Mouse (Mus musculus): ENCODE results near the gene Plxnd1. TPM values are rescaled to one million over a fixed set of nuclear protein-coding genes. Genes with fewer than 3 reads are reported as not detected.

The Plxnd1 gene
- polyA plus RNA-seq, 1 experiment from 2014 or later: 25.2 TPM

DNA sequence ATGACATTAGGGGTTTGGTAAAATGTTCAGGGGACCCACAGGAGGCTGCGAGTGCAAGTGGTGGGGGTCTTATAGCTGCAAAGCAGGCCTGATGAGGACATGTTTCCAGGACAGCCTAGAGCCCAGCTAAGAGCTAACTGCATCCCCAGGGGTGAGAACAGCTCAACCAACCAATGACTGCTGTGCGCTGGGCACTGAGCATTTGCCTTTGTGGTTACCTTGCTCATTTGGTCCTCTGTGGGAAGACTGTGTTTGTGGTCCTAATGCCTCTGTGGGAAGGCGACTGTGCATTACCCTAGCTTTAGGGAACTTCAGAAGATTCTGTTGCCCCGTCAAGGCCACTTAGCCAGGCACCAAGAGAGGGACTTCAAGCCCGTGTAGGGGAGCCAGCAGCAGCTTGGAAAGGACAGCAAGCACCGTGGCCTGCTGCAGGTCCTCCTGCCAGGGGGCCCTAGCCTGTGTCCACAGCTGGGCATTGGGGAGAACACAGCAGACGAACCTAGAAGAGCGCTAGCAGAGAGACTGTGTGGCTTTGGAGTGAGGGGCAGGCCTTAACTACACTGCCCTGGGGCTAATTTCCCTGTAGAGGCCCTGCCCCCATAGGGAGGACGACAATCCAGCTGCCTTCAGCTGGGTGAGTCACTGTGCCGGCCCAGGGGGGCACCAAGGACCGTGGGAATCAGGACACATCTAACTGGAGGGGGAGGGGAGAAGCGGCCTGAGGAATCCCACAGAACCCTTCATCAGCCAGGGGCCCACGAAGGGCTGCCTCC, 3.5 kb downstream of the Plxnd1 start:
- 27% methylated on average over 13 of the region's 13 CpGs for WGBS
- Histone ChIP-seq H3K27ac (no peak overlapping the region), H3K4me1 (replicated peaks) (peaks cover 49% of the 10 kb centered on the region)

DNA sequence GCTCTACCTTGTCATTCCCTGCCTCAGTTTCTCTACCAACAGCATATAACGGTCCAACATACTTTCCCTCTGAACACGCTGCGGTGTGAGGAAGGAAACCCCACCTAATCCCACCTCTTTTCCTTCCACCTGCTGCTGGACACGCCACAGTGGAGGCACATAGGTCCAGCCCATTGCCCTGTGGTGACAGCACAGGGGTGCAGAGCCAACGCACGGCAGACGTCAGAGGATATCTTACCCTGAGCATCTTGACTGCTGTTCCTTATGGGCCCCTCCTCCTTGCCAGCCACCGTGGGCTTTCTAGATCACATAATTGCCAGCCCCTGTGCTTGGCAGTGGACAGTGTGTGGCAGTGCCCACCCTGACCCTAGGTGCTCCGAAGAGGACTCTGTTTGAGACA, 4.3 kb downstream of the Plxnd1 start:
- no peak for ATAC-seq (ENCODE audit: insufficient number of reproducible peaks, insufficient read depth, low FRiP score, low TSS enrichment, low read depth)
- no peaks in the 10 kb centered on the region for H3K9me3 ChIP-seq
- peaks cover 57% of the 10 kb centered on the region for H3K27me3 ChIP-seq
- H3K4me2 ChIP-seq: peak overlapping the region; percentile 37
- H3K9ac ChIP-seq (replicated peaks): no peak overlapping the region
- H3K27ac ChIP-seq: no peak overlapping the region
- H3K4me1 ChIP-seq (replicated peaks): peaks cover 54% of the 10 kb centered on the region
- peak overlapping the region; percentile 59 for H3K4me3 ChIP-seq (replicated peaks)
- WGBS: 81% methylated on average over 9 of the region's 9 CpGs
- H3K36me3 ChIP-seq: no peaks in the 10 kb centered on the region

More for the DNA sequence above, 3.5 kb downstream of the Plxnd1 start:
- H3K9ac ChIP-seq (replicated peaks): peak overlapping the region; percentile 40
- H3K4me3 ChIP-seq (replicated peaks): peak overlapping the region; percentile 59
- H3K4me2 ChIP-seq: peak overlapping the region; percentile 37
- no peaks in the 10 kb centered on the region for H3K36me3 ChIP-seq
- H3K9me3 ChIP-seq: no peaks in the 10 kb centered on the region
- H3K27me3 ChIP-seq: peaks cover 64% of the 10 kb centered on the region
- ATAC-seq (ENCODE audit: insufficient number of reproducible peaks, insufficient read depth, low FRiP score, low TSS enrichment, low read depth): no peak

DNA sequence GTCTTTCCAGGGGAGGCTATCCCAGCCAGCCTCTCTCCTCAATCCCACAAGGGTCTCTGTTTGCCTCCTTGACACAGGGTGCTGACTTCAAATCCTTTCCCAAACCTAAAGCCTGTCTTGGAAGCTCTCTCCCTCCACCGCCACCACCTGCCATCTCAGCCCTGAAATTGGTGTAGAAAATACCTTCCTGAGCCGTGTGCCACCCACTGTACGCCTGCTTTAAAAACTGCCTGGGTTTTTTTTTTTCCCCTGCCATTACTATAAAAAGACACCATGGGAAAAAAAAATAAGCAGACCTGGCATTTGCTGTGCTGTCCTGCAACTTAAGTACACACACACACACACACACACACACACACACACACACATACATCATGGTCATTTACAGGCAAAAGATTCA, 4.7 kb downstream of the Plxnd1 start:
- H3K27ac ChIP-seq: no peak overlapping the region
- H3K27me3 ChIP-seq: peaks cover 55% of the 10 kb centered on the region
- no peak for ATAC-seq (ENCODE audit: insufficient number of reproducible peaks, insufficient read depth, low FRiP score, low TSS enrichment, low read depth)
- WGBS: 87% methylated on average over 3 of the region's 3 CpGs
- peaks cover 58% of the 10 kb centered on the region for H3K4me1 ChIP-seq (replicated peaks)
- H3K4me3 ChIP-seq (replicated peaks): no peak overlapping the region
- H3K9me3 ChIP-seq: no peaks in the 10 kb centered on the region
- no peak overlapping the region for H3K9ac ChIP-seq (replicated peaks)
- peak overlapping the region; percentile 37; the same call in 1 of the 2 replicates for H3K4me2 ChIP-seq
- H3K36me3 ChIP-seq: no peaks in the 10 kb centered on the region

DNA sequence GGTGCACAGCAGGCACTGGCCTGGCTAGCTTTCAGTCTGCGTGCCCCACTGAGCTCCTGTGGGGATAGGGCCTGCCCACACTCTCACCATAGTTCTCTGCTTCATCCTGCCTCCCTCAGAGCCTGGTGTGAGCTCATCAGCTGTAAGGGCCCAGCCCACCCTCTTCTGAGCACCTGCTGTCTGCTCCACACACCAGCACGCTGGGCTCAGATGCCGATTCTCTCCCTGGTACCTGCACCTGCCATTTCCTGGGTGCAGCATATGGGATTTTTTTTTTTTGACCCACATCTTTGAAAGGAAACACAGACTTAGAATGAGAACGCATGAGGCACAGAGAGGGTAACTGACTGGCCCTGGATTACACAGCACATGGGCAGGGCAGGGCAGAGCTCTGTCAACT, 5.2 kb downstream of the Plxnd1 start:
- 73% methylated on average over 4 of the region's 4 CpGs for WGBS
- peaks cover 63% of the 10 kb centered on the region for H3K4me1 ChIP-seq (replicated peaks)
- no peak for ATAC-seq (ENCODE audit: insufficient number of reproducible peaks, insufficient read depth, low FRiP score, low TSS enrichment, low read depth)
- peaks cover 55% of the 10 kb centered on the region for H3K27me3 ChIP-seq
- H3K9ac ChIP-seq (replicated peaks): 0 out of 2 replicates have a peak overlapping the region, but pooled peaks have one; percentile 31
- H3K4me2 ChIP-seq: peak overlapping the region; percentile 31
- H3K4me3 ChIP-seq (replicated peaks): no peak overlapping the region
- no peaks in the 10 kb centered on the region for H3K9me3 ChIP-seq
- H3K27ac ChIP-seq: no peak overlapping the region
- no peaks in the 10 kb centered on the region for H3K36me3 ChIP-seq

DNA sequence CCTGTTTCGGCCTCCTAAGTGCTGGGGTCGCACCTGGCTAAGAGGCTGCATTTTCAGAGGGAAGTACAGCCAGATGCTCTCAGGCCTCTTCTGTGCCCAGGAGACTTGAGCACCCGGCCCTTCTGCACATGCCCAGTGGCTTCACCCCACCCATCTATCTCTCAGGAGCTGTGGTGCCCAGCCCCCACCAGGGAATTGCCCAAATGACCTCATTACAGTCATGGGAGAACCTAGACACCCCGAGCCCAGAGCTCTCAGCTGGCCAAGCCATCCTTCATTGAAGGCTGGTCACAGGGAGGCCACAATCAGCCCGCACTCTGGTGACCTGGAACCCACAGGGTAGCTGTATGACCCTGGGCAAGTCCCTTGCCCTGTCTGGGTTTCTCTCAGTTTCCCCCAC, 5.8 kb downstream of the Plxnd1 start:
- no peaks in the 10 kb centered on the region for H3K9me3 ChIP-seq
- peak overlapping the region; percentile 31 for H3K4me2 ChIP-seq
- H3K27me3 ChIP-seq: peaks cover 50% of the 10 kb centered on the region
- H3K27ac ChIP-seq: no peak overlapping the region
- peaks cover 63% of the 10 kb centered on the region for H3K4me1 ChIP-seq (replicated peaks)
- no peak overlapping the region for H3K4me3 ChIP-seq (replicated peaks)
- H3K9ac ChIP-seq (replicated peaks): 0 out of 2 replicates have a peak overlapping the region, but pooled peaks have one; percentile 31
- H3K36me3 ChIP-seq: no peaks in the 10 kb centered on the region
- ATAC-seq (ENCODE audit: insufficient number of reproducible peaks, insufficient read depth, low FRiP score, low TSS enrichment, low read depth): no peak
- 77% methylated on average over 5 of the region's 5 CpGs for WGBS

DNA sequence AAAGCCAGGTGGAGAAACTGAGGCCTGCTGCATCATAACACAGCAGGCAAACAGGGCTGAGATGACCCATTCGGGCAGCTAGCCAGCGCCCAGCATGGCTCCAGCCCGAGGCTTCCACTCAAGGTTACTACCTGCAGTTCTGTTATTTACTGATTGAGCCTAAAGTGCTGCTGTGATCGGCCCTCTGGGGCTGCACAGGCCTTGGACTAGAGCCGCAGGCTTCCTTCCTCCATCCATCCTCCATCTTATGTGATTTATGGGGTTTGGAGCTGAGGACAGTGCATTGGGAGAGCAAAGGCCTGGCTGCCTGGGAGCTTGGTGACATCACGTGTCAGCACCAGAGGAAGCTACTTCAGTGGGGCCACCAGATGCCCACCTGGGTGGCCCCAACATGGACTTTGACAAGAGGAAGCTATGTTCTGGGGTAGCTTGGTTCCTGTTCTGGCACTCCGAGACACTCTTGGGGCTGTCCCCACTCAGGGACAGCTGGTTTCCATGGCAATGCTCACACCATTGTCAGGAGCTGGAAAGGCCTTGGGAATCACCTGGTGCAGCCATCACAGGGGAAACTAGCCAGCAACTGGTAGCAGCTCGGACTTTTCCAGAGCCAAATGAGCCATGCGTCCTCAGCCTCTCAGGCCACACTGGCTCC, 7.6 kb downstream of the Plxnd1 start:
- H3K4me1 ChIP-seq (replicated peaks): peaks cover 59% of the 10 kb centered on the region
- H3K27ac ChIP-seq: peak overlapping the region; percentile 64
- peak overlapping the region; percentile 40; the same call in 1 of the 2 replicates for H3K9ac ChIP-seq (replicated peaks)
- peaks cover 32% of the 10 kb centered on the region for H3K27me3 ChIP-seq
- H3K36me3 ChIP-seq: no peaks in the 10 kb centered on the region
- H3K9me3 ChIP-seq: no peaks in the 10 kb centered on the region
- 41% methylated on average over 9 of the region's 9 CpGs for WGBS
- H3K4me2 ChIP-seq: peak overlapping the region; percentile 32
- H3K4me3 ChIP-seq (replicated peaks): 0 out of 2 replicates have a peak overlapping the region, but pooled peaks have one; percentile 0
- ATAC-seq (ENCODE audit: insufficient number of reproducible peaks, insufficient read depth, low FRiP score, low TSS enrichment, low read depth): no peak

DNA sequence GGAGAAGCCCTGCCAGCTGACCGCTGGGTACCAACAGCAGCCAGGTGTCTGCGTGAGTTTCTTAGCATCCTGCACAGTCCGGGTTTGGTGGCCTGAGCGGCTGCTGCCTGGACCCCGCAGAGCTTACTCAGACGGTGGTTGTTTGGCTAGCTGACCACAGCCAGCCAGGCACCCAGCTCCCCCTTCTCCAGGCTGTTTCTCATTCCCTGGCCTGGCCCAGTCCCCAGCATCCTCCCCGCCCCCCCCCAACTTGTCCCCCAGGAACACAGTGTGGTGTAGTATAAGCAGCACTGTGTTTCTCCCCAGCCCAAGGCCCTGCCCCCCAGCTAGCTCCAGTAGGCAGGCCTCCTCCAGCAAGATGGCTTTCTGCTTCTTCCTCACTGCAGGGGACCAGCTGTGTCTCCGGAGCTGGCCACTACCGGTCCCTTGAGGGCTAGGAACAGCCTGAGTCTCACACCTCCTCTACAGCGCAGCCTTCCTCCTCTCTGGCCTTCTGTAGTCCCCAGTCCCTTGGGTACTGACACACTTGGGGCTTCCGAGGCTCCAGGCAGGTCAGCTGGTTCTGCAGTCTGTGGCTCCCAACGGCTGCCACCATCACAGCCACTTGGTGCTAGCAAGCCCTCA, 8.2 kb downstream of the Plxnd1 start:
- peaks cover 53% of the 10 kb centered on the region for H3K4me1 ChIP-seq (replicated peaks)
- H3K4me3 ChIP-seq (replicated peaks): peak overlapping the region; percentile 0; the same call in 1 of the 2 replicates
- H3K4me2 ChIP-seq: peak overlapping the region; percentile 32
- H3K36me3 ChIP-seq: no peaks in the 10 kb centered on the region
- no peak for ATAC-seq (ENCODE audit: insufficient number of reproducible peaks, insufficient read depth, low FRiP score, low TSS enrichment, low read depth)
- 41% methylated on average over 12 of the region's 12 CpGs for WGBS
- H3K27me3 ChIP-seq: peaks cover 25% of the 10 kb centered on the region
- no peaks in the 10 kb centered on the region for H3K9me3 ChIP-seq
- H3K27ac ChIP-seq: peak overlapping the region; percentile 64; the same call in 1 of the 2 replicates
- H3K9ac ChIP-seq (replicated peaks): no peak overlapping the region

DNA sequence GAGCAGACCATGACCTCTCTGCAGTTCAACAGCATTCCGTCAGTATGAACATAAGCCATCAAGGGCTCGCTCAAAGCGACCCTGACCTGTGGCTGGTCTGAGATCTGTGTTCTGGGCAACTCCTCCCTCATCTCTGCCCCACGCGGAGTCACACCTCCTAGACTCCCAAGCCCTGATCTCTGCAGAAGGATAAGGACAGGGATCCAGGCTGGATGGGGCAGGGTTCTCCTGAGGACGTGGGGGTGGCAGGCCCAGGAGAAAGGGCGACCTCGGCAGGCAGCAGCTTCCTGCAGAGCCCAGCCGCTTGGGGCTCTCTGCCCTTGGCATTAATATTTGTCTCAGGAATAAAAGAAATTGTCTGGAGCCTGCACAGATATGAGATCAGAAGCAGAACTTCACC, 9.2 kb downstream of the Plxnd1 start:
- 56% methylated on average over 9 of the region's 9 CpGs for WGBS
- Histone ChIP-seq H3K4me1 (replicated peaks) (peaks cover 46% of the 10 kb centered on the region), H3K27ac (no peak overlapping the region), H3K27me3 (peaks cover 16% of the 10 kb centered on the region), H3K4me3 (replicated peaks) (no peak overlapping the region), H3K4me2 (no peak overlapping the region), H3K9me3 (no peaks in the 10 kb centered on the region), H3K36me3 (no peaks in the 10 kb centered on the region), H3K9ac (replicated peaks) (no peak overlapping the region)
- ATAC-seq (ENCODE audit: insufficient number of reproducible peaks, insufficient read depth, low FRiP score, low TSS enrichment, low read depth): no peak

DNA sequence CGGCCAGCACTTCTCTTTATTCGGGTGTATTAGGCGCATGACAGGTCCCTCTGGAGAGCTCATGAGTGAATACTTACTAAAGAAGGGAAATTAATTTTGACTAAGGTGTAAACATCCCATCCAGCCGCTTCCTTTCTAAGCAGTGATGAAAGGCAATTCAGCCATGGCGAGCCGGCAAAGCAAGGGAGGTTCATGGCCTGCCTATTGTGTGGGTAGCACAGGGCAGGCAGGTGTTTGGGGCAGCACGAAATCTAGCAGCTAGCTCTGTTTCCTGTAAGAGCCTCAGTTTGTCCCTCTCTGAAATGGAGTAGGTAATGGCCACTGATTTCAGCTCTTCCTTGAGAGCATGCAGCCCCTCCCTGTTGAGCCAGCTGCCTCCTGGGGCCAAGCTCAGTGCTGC, 10.2 kb downstream of the Plxnd1 start:
- Histone ChIP-seq H3K27ac (no peak overlapping the region), H3K9ac (replicated peaks) (no peak overlapping the region), H3K36me3 (no peaks in the 10 kb centered on the region), H3K4me2 (no peak overlapping the region), H3K4me1 (replicated peaks) (peaks cover 49% of the 10 kb centered on the region), H3K9me3 (no peaks in the 10 kb centered on the region), H3K4me3 (replicated peaks) (no peak overlapping the region), H3K27me3 (peaks cover 6% of the 10 kb centered on the region)
- ATAC-seq (ENCODE audit: insufficient number of reproducible peaks, insufficient read depth, low FRiP score, low TSS enrichment, low read depth): no peak
- WGBS: 72% methylated on average over 7 of the region's 7 CpGs

DNA sequence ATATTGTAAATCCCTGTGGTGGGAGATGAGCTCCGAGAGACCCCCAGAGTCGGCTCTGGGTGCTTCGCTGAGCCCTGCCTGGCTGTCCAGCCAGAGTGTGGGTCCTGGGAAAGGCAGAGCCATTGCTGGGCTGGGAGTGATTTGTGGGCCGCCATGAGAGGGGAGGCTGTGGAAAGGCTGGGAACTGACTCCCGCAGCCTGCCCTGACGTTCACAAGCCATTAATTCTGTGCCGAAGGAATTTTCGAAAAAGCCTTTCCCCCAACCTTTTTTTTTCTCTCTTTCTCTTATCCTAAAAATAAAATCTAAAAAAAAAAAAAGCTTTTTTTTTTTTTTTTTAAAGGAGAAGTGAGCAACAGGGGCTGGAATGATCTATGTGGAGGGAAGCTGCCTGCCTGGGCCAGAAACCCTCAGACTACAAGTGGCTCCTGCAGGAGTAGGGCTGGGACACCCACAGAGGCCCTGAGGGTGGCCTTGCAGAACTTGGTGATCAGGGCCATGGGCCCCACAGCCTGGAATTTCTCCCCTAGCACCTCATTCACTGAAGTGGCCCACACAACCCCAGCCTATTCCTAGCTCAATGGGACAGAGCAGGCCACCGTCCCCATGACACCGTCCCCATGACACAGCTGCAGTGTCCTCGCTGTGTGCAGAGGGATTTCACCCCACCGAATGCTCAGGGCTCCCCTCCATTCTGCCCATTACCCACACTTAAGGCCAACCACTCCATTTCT, 11.3 kb downstream of the Plxnd1 start:
- no peak overlapping the region for H3K4me2 ChIP-seq
- H3K27me3 ChIP-seq: no peaks in the 10 kb centered on the region; the same call in none of the 2 replicates
- H3K36me3 ChIP-seq: no peaks in the 10 kb centered on the region
- ATAC-seq (ENCODE audit: insufficient number of reproducible peaks, insufficient read depth, low FRiP score, low TSS enrichment, low read depth): no peak
- H3K9me3 ChIP-seq: no peaks in the 10 kb centered on the region
- H3K27ac ChIP-seq: peak overlapping the region; percentile 64; the same call in 1 of the 2 replicates
- 42% methylated on average over 12 of the region's 12 CpGs for WGBS
- H3K4me1 ChIP-seq (replicated peaks): peaks cover 49% of the 10 kb centered on the region
- no peak overlapping the region; the same call in 1 of the 2 replicates for H3K9ac ChIP-seq (replicated peaks)
- no peak overlapping the region for H3K4me3 ChIP-seq (replicated peaks)
